Mouse (Mus musculus): ENCODE data around the gene Nfkbie. TPM values are rescaled to one million over a fixed set of nuclear protein-coding genes. Genes with fewer than 3 reads are reported as not detected.

Nfkbie gene
- total and polyA plus RNA-seq, 2 experiments from 2014 or later: 1.2 to 1.7 TPM

GRCm38 (mm10) chr17:45567162-45567601 lies 11.7 kb downstream of the Nfkbie start:
- no peak overlapping the region for H3K4me2 ChIP-seq (ENCODE audit: low read depth, low read length)
- ATAC-seq (ENCODE audit: insufficient read depth, low read depth) (no peak), DNase-seq (ENCODE audit: low spot score) (no peak)
- no peak for TF ChIP-seq CTCF (IDR thresholded peaks at IDR 0.05; ENCODE audit: low read depth)
- no peak for TF ChIP-seq EP300 (IDR thresholded peaks at IDR 0.05; ENCODE audit: low read depth)
- no peaks in the 10 kb centered on the region for H3K27me3 ChIP-seq (ENCODE audit: control insufficient read depth, insufficient read depth, low read length)
- H3K9me3 ChIP-seq (replicated peaks; ENCODE audit: control insufficient read depth, low read length): no peaks in the 10 kb centered on the region
- WGBS: 35% methylated on average over 4 of the region's 4 CpGs
- peaks cover 63% of the 10 kb centered on the region for H3K36me3 ChIP-seq (replicated peaks; ENCODE audit: control insufficient read depth, insufficient read depth, low read length)
- H3K9ac ChIP-seq (replicated peaks; ENCODE audit: low read depth, low read length): no peak overlapping the region
- peaks cover 13% of the 10 kb centered on the region for H3K4me1 ChIP-seq (ENCODE audit: control insufficient read depth, insufficient read depth)
- no peak overlapping the region for H3K4me3 ChIP-seq (ENCODE audit: low read depth, low read length)
- H3K27ac ChIP-seq (ENCODE audit: low read depth): 0 out of 2 replicates have a peak overlapping the region, but pooled peaks have one; percentile 36

- TF ChIP-seq CTCF (IDR thresholded peaks at IDR 0.05; ENCODE audit: low read depth): no peak
- no peak for TF ChIP-seq EP300 (IDR thresholded peaks at IDR 0.05; ENCODE audit: low read depth)
- DNase-seq (ENCODE audit: low spot score) (no peak), ATAC-seq (ENCODE audit: insufficient read depth, low read depth) (no peak)
- H3K27ac ChIP-seq (ENCODE audit: low read depth): no peak overlapping the region
- H3K36me3 ChIP-seq (replicated peaks; ENCODE audit: control insufficient read depth, insufficient read depth, low read length): peaks cover 63% of the 10 kb centered on the region
- H3K4me1 ChIP-seq (ENCODE audit: control insufficient read depth, insufficient read depth): peaks cover 12% of the 10 kb centered on the region
- no peaks in the 10 kb centered on the region for H3K9me3 ChIP-seq (replicated peaks; ENCODE audit: control insufficient read depth, low read length)
- H3K4me3 ChIP-seq (ENCODE audit: low read depth, low read length): no peak overlapping the region
- H3K27me3 ChIP-seq (ENCODE audit: control insufficient read depth, insufficient read depth, low read length): no peaks in the 10 kb centered on the region
- no peak overlapping the region for H3K4me2 ChIP-seq (ENCODE audit: low read depth, low read length)
- 82% methylated on average over 12 of the region's 12 CpGs for WGBS
- H3K9ac ChIP-seq (replicated peaks; ENCODE audit: low read depth, low read length): no peak overlapping the region
Measured at GRCm38 (mm10) chr17:45568990-45569389, 13.5 kb downstream of the Nfkbie start.

- no peaks in the 10 kb centered on the region for H3K27me3 ChIP-seq (ENCODE audit: control insufficient read depth, insufficient read depth, low read length)
- H3K4me2 ChIP-seq (ENCODE audit: low read depth, low read length): no peak overlapping the region
- H3K4me3 ChIP-seq (ENCODE audit: low read depth, low read length): no peak overlapping the region
- no peaks in the 10 kb centered on the region for H3K9me3 ChIP-seq (replicated peaks; ENCODE audit: control insufficient read depth, low read length)
- H3K4me1 ChIP-seq (ENCODE audit: control insufficient read depth, insufficient read depth): peaks cover 10% of the 10 kb centered on the region; the same call in 1 of the 2 replicates
- ATAC-seq (ENCODE audit: insufficient read depth, low read depth) (no peak), DNase-seq (ENCODE audit: low spot score) (no peak)
- no peak overlapping the region for H3K27ac ChIP-seq (ENCODE audit: low read depth)
- H3K36me3 ChIP-seq (replicated peaks; ENCODE audit: control insufficient read depth, insufficient read depth, low read length): peaks cover 63% of the 10 kb centered on the region
- H3K9ac ChIP-seq (replicated peaks; ENCODE audit: low read depth, low read length): no peak overlapping the region
- TF ChIP-seq CTCF (IDR thresholded peaks at IDR 0.05; ENCODE audit: low read depth) (no peak), EP300 (IDR thresholded peaks at IDR 0.05; ENCODE audit: low read depth) (no peak)
- 74% methylated on average over 4 of the region's 4 CpGs for WGBS
Measured at GRCm38 (mm10) chr17:45569999-45570398, 14.5 kb downstream of the Nfkbie start.

GRCm38 (mm10) chr17:45572103-45573086 lies 16.9 kb downstream of the Nfkbie start:
- under 1% methylated on average over 54 of the region's 57 CpGs for WGBS
- Histone ChIP-seq H3K4me3 (ENCODE audit: low read depth, low read length) (peak overlapping the region; percentile 94), H3K9me3 (replicated peaks; ENCODE audit: control insufficient read depth, low read length) (no peaks in the 10 kb centered on the region), H3K27ac (ENCODE audit: low read depth) (peak overlapping the region; percentile 97), H3K4me2 (ENCODE audit: low read depth, low read length) (peak overlapping the region; percentile 77), H3K4me1 (ENCODE audit: control insufficient read depth, insufficient read depth) (peaks cover 12% of the 10 kb centered on the region; the same call in 1 of the 2 replicates), H3K27me3 (ENCODE audit: control insufficient read depth, insufficient read depth, low read length) (no peaks in the 10 kb centered on the region), H3K9ac (replicated peaks; ENCODE audit: low read depth, low read length) (peak overlapping the region; percentile 91), H3K36me3 (replicated peaks; ENCODE audit: control insufficient read depth, insufficient read depth, low read length) (peaks cover 44% of the 10 kb centered on the region)
- ATAC-seq (ENCODE audit: insufficient read depth, low read depth) (peak; percentile 58), DNase-seq (ENCODE audit: low spot score) (peak; percentile 94)
- TF ChIP-seq CTCF (IDR thresholded peaks at IDR 0.05; ENCODE audit: low read depth) (no peak; the same call in 1 of the 2 replicates), EP300 (IDR thresholded peaks at IDR 0.05; ENCODE audit: low read depth) (no peak; the same call in 1 of the 2 replicates)

- Histone ChIP-seq H3K27me3 (ENCODE audit: control insufficient read depth, insufficient read depth, low read length) (no peaks in the 10 kb centered on the region), H3K4me2 (ENCODE audit: low read depth, low read length) (peak within 1 kb of the TSS; percentile 77), H3K4me3 (ENCODE audit: low read depth, low read length) (peak within 1 kb of the TSS; percentile 94), H3K9me3 (replicated peaks; ENCODE audit: control insufficient read depth, low read length) (no peaks in the 10 kb centered on the region), H3K9ac (replicated peaks; ENCODE audit: low read depth, low read length) (peak within 1 kb of the TSS; percentile 91), H3K27ac (ENCODE audit: low read depth) (peak within 1 kb of the TSS; percentile 97), H3K4me1 (ENCODE audit: control insufficient read depth, insufficient read depth) (peaks cover 15% of the 10 kb centered on the region; the same call in 1 of the 2 replicates), H3K36me3 (replicated peaks; ENCODE audit: control insufficient read depth, insufficient read depth, low read length) (peaks cover 36% of the 10 kb centered on the region)
- under 1% methylated on average over 40 of the region's 41 CpGs for WGBS
- peak; percentile 96 for DNase-seq (ENCODE audit: low spot score)
- no peak for TF ChIP-seq CTCF (IDR thresholded peaks at IDR 0.05; ENCODE audit: low read depth)
- peak; percentile 41 for TF ChIP-seq EP300 (IDR thresholded peaks at IDR 0.05; ENCODE audit: low read depth)
- peak; percentile 84 for ATAC-seq (ENCODE audit: insufficient read depth, low read depth)
Measured at GRCm38 (mm10) chr17:45573087-45573779, 17.7 kb downstream of the Nfkbie start, which contains the start of gene Hsp90ab1. TSS of gene Hsp90ab1 (minus strand) at chr17:45573271.
